ENCODE assay signal across 8 mouse cellular contexts in the genomic region with DNA sequence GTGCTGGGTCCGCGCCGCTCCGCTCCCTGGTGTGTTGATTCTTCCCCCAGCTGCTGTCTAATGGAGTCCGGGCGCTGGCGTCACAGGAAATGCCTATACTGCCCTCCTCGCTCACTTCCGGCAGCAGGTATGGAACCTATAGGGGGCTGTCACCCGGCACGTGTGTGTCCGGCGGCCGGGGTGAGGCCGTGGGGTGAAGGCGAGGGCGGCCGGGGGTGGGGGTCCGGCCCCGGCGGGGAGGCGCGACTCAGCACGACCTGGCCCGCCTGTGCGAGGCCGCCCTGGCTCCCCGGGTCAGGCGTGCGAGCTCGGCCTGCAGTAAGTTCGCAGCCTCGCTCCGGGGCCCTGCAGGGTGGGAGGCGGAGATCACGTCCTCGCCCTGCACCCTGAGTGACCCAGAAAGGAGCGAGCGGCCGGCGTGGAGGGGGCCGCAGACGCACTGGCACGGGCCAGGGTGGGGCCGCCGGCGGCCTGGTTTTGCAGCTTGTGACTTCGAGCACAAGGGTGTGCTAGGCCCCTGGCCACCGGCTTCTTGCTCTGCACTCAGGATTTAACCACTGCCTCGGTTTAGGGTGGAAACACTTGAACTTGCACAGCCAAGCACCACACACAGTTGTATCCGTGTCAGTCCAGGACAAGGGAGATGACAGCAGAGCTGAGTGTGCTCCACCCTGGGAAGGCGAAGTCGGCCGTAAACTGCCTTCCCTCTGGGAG. TPM values are rescaled to one million over a fixed set of nuclear protein-coding genes. Genes with fewer than 3 reads are reported as not detected.
DNase-seq lines count a peak whose midpoint lies in the region; ATAC-seq and TF ChIP-seq lines count a peak whose summit lies in the region.

A gene (minus strand): TSS at position 82 of the 714 bp plus-strand sequence.

- H3K9me3 ChIP-seq in E14TG2a.4 (ENCODE audit: low read length), result no peaks in the 10 kb centered on the region
- no peaks in the 10 kb centered on the region for H3K9me3 ChIP-seq in forebrain, embryonic 13.5 days (replicated peaks)
- H3K9me3 ChIP-seq in liver, postnatal 0 days (ENCODE audit: low read length), result no peaks in the 10 kb centered on the region
- H3K9me3 ChIP-seq in neural tube, embryonic 14.5 days (ENCODE audit: control insufficient read depth, low read length), result no peaks in the 10 kb centered on the region

- TF ChIP-seq EP300 in liver, postnatal 0 days (IDR thresholded peaks at IDR 0.05; ENCODE audit: low read depth), result no peak

- no peaks in the 10 kb centered on the region for H3K27me3 ChIP-seq in E14TG2a.4 (ENCODE audit: insufficient read depth, low read length)
- H3K27me3 ChIP-seq in forebrain, embryonic 13.5 days, result no peaks in the 10 kb centered on the region
- H3K27me3 ChIP-seq in liver, postnatal 0 days (ENCODE audit: insufficient read depth, low read length), result no peaks in the 10 kb centered on the region
- H3K27me3 ChIP-seq in neural tube, embryonic 14.5 days (ENCODE audit: control insufficient read depth, insufficient read depth, low read length), result no peaks in the 10 kb centered on the region

- H3K27ac ChIP-seq in forebrain, embryonic 13.5 days, result peak within 1 kb of the TSS; percentile 93
- peak within 1 kb of the TSS; percentile 100 for H3K27ac ChIP-seq in liver, postnatal 0 days (ENCODE audit: low read depth)
- peak within 1 kb of the TSS; percentile 94 for H3K27ac ChIP-seq in neural tube, embryonic 14.5 days (ENCODE audit: low read depth, low read length)

- no peak for TF ChIP-seq CTCF in E14TG2a.4 (conservative IDR thresholded peaks at IDR 0.05; ENCODE audit: low read length)
- peak; percentile 44 for TF ChIP-seq CTCF in liver, postnatal 0 days (IDR thresholded peaks at IDR 0.05; ENCODE audit: low read depth)

- H3K4me1 ChIP-seq in E14TG2a.4 (replicated peaks; ENCODE audit: low read depth, low read length), result peaks cover 40% of the 10 kb centered on the region
- peaks cover 27% of the 10 kb centered on the region for H3K4me1 ChIP-seq in forebrain, embryonic 13.5 days
- peaks cover 27% of the 10 kb centered on the region for H3K4me1 ChIP-seq in liver, postnatal 0 days (ENCODE audit: insufficient read depth)
- peaks cover 20% of the 10 kb centered on the region for H3K4me1 ChIP-seq in neural tube, embryonic 14.5 days (ENCODE audit: control insufficient read depth, insufficient read depth, low read length)

- ATAC-seq in forebrain, embryonic 13.5 days, result peak; percentile 96
- peak; percentile 76 for ATAC-seq in liver, postnatal 0 days
- ATAC-seq in neural tube, embryonic 14.5 days (ENCODE audit: low read depth), result peak; percentile 96

- 1% methylated on average over 50 of the region's 54 CpGs for WGBS in forebrain, embryonic 13.5 days
- WGBS in large intestine, adult 2 months, result under 1% methylated on average over 53 of the region's 54 CpGs
- WGBS in liver, postnatal 0 days (ENCODE audit: insufficient replicate concordance), result under 1% methylated on average over 47 of the region's 54 CpGs
- WGBS in neural tube, embryonic 14.5 days, result under 1% methylated on average over 54 of the region's 54 CpGs

- peak within 1 kb of the TSS; percentile 89 for H3K4me2 ChIP-seq in forebrain, embryonic 13.5 days
- peak within 1 kb of the TSS; percentile 95 for H3K4me2 ChIP-seq in liver, postnatal 0 days (ENCODE audit: low read depth, low read length)
- H3K4me2 ChIP-seq in neural tube, embryonic 14.5 days (ENCODE audit: low read depth, low read length), result peak within 1 kb of the TSS; percentile 95

- intact Hi-C loops in heart, postnatal 10 days (cut with DNase I), result loop anchor here (2.0 kb wide), 1 partner anchor 19 kb away; no protein-coding TSS in a partner anchor

- H3K9ac ChIP-seq in forebrain, embryonic 13.5 days, result peak within 1 kb of the TSS; percentile 98
- H3K9ac ChIP-seq in liver, postnatal 0 days (replicated peaks), result peak within 1 kb of the TSS; percentile 100
- peak within 1 kb of the TSS; percentile 98 for H3K9ac ChIP-seq in neural tube, embryonic 14.5 days (replicated peaks; ENCODE audit: low read depth, low read length)

- peak within 1 kb of the TSS; percentile 89 for H3K4me3 ChIP-seq in E14TG2a.4 (replicated peaks; ENCODE audit: low read length)
- peak within 1 kb of the TSS; percentile 99 for H3K4me3 ChIP-seq in forebrain, embryonic 13.5 days
- H3K4me3 ChIP-seq in liver, postnatal 0 days (ENCODE audit: low read depth, low read length), result peak within 1 kb of the TSS; percentile 97
- peak within 1 kb of the TSS; percentile 81 for H3K4me3 ChIP-seq in neural tube, embryonic 14.5 days (ENCODE audit: low read depth, low read length)

- DNase-seq in c-Kit-positive CD71-positive TER-119-negative erythroid progenitor cells, embryonic 14.5 days (ENCODE audit: low read depth), result peak; percentile 71
- DNase-seq in heart, postnatal 10 days, result peak; percentile 84 to 89
- DNase-seq in large intestine, adult 2 months (ENCODE audit: low read depth, low spot score), result no peak
- peak; percentile 87 for DNase-seq in liver, postnatal 0 days
- peak; percentile 77 for DNase-seq in testis, postnatal 10 days (ENCODE audit: low spot score)

- H3K36me3 ChIP-seq in E14TG2a.4 (ENCODE audit: insufficient read depth, low read length), result peaks cover 20% of the 10 kb centered on the region
- peaks cover 6% of the 10 kb centered on the region; the same call in 1 of the 2 replicates for H3K36me3 ChIP-seq in forebrain, embryonic 13.5 days (ENCODE audit: poor library complexity, severe bottlenecking)
- peaks cover 17% of the 10 kb centered on the region for H3K36me3 ChIP-seq in liver, postnatal 0 days (replicated peaks; ENCODE audit: insufficient read depth, low read length)
- H3K36me3 ChIP-seq in neural tube, embryonic 14.5 days (ENCODE audit: control insufficient read depth, insufficient read depth, low read length), result no peaks in the 10 kb centered on the region; the same call in 1 of the 2 replicates

RNA-seq across cellular contexts. Expression of the gene that starts here (rescaled TPM):
- polyA plus RNA-seq in forebrain, embryonic 13.5 days (2015; fragmentation: Nextera tagmentation; extraction: Ambion mirVana), result 44.7 and 45.2 TPM in 2 replicates
- 100 to 1,000 TPM; 135 to 147 TPM for total RNA-seq in heart, postnatal 10 days (2021)
- polyA plus RNA-seq in large intestine, adult 2 months (2012; rRNA removed), result 16.0 and 25.6 TPM in 2 replicates
- polyA plus RNA-seq in liver, postnatal 0 days (2015; fragmentation: Nextera tagmentation; extraction: Ambion mirVana), result 39.4 and 40.1 TPM in 2 replicates
- polyA plus RNA-seq in neural tube, embryonic 14.5 days (2014; fragmentation: Nextera tagmentation; extraction: Ambion mirVana), result 52.0 and 53.0 TPM in 2 replicates
